Mouse (Mus musculus): Measurements from ENCODE around the gene Atxn1. TPM values are rescaled to one million over a fixed set of nuclear protein-coding genes. Genes with fewer than 3 reads are reported as not detected.

Gene Atxn1
- total and polyA plus RNA-seq, 3 experiments = 8.0 to 13.1 (median 9.7) TPM

GRCm38 (mm10) chr13:45931891-45932290 is 32.9 kb downstream of the Atxn1 start:
- Histone ChIP-seq H3K36me3 (replicated peaks in 1 of 2; ENCODE audit: control insufficient read depth in 1 of 2, insufficient read depth in 1 of 2, low read length in 1 of 2) (peaks cover 5 to 50% of the 10 kb centered on the region in 2 experiments), H3K4me2 (ENCODE audit: insufficient read depth, low read depth, poor library complexity, severe bottlenecking) (peak overlapping the region; percentile 94; the same call in 1 of the 2 replicates), H3K27me3 (replicated peaks) (no peaks in the 10 kb centered on the region), H3K4me3 (replicated peaks in 1 of 3; ENCODE audit: low read depth in 2 of 3, low read length in 2 of 3, poor library complexity in 1 of 3) (no peak overlapping the region), H3K27ac (ENCODE audit: insufficient read depth, low read depth) (no peak overlapping the region), H3K4me1 (ENCODE audit: control insufficient read depth in 1 of 2, insufficient read depth in 2 of 2) (peaks cover 2 to 35% of the 10 kb centered on the region in 2 experiments), H3K79me2 (replicated peaks; ENCODE audit: control insufficient read depth, extremely low read depth, insufficient read depth, poor library complexity, severe bottlenecking) (peaks cover 34% of the 10 kb centered on the region), H3K9me3 (replicated peaks; ENCODE audit: low read length) (peaks cover 8% of the 10 kb centered on the region), H3K9ac (ENCODE audit: insufficient read depth, low read depth) (no peak overlapping the region)
- in situ Hi-C loops (cut with MboI; ENCODE audit: low pct_ligation_motif_present, low pct_unique_long_range_greater_than_20kb, low sequenced_read_pairs) = no loop called here
- peak; percentile 37 for TF ChIP-seq RAD21 (IDR thresholded peaks at IDR 0.05; ENCODE audit: low read depth, low read length)
- no peak for TF ChIP-seq MAX (IDR thresholded peaks at IDR 0.05; ENCODE audit: low read length)
- no peak for TF ChIP-seq HCFC1 (IDR thresholded peaks at IDR 0.05; ENCODE audit: low read depth, low read length)
- TF ChIP-seq MAFK (IDR thresholded peaks at IDR 0.05; ENCODE audit: insufficient replicate concordance, low read length) = no peak
- no peak for TF ChIP-seq KAT2A (IDR thresholded peaks at IDR 0.05; ENCODE audit: insufficient replicate concordance, low read length)
- peak; percentile 26 to 48; a peak in 2 of 4 replicates for TF ChIP-seq CTCF (conservative IDR thresholded peaks at IDR 0.05 in 1 of 2, IDR thresholded peaks at IDR 0.05 in 1 of 2; ENCODE audit: low read depth in 2 of 2, low read length in 2 of 2)
- TF ChIP-seq MAZ (IDR thresholded peaks at IDR 0.05; ENCODE audit: low read depth, low read length) = no peak
- no peak for TF ChIP-seq ZMIZ1 (IDR thresholded peaks at IDR 0.05; ENCODE audit: low read depth, low read length)
- peak; percentile 46 for TF ChIP-seq SMC3 (IDR thresholded peaks at IDR 0.05; ENCODE audit: low read depth, low read length)
- TF ChIP-seq SIN3A (IDR thresholded peaks at IDR 0.05; ENCODE audit: low read length) = no peak
- TF ChIP-seq EP300 (IDR thresholded peaks at IDR 0.05; ENCODE audit: low read length) = no peak
- TF ChIP-seq USF1 (IDR thresholded peaks at IDR 0.05; ENCODE audit: low read depth, low read length) = no peak
- dilution Hi-C loops (cut with MboI; ENCODE audit: extremely low pct_ligation_motif_present, extremely low pct_unique_long_range_greater_than_20kb, low sequenced_read_pairs) = no loop called here
- no peak for DNase-seq (ENCODE audit: extremely low read depth)

- dilution Hi-C loops (cut with MboI; ENCODE audit: extremely low pct_ligation_motif_present, extremely low pct_unique_long_range_greater_than_20kb, low sequenced_read_pairs) = no loop called here
- Histone ChIP-seq H3K36me3 (replicated peaks in 1 of 2; ENCODE audit: control insufficient read depth in 1 of 2, insufficient read depth in 1 of 2, low read length in 1 of 2) (peaks cover 5 to 50% of the 10 kb centered on the region in 2 experiments), H3K9ac (ENCODE audit: insufficient read depth, low read depth) (no peak overlapping the region), H3K4me2 (ENCODE audit: insufficient read depth, low read depth, poor library complexity, severe bottlenecking) (no peak overlapping the region), H3K9me3 (replicated peaks; ENCODE audit: low read length) (peaks cover 8% of the 10 kb centered on the region), H3K79me2 (replicated peaks; ENCODE audit: control insufficient read depth, extremely low read depth, insufficient read depth, poor library complexity, severe bottlenecking) (peaks cover 34% of the 10 kb centered on the region), H3K27ac (ENCODE audit: insufficient read depth, low read depth) (no peak overlapping the region), H3K4me3 (replicated peaks in 1 of 3; ENCODE audit: low read depth in 2 of 3, low read length in 2 of 3, poor library complexity in 1 of 3) (no peak overlapping the region), H3K27me3 (replicated peaks) (no peaks in the 10 kb centered on the region), H3K4me1 (ENCODE audit: control insufficient read depth in 1 of 2, insufficient read depth in 2 of 2) (peaks cover 2 to 30% of the 10 kb centered on the region in 2 experiments)
- TF ChIP-seq ELF1 (IDR thresholded peaks at IDR 0.05; ENCODE audit: low read depth, low read length) (no peak), E2F4 (IDR thresholded peaks at IDR 0.05; ENCODE audit: insufficient replicate concordance, low read depth, low read length) (no peak), POLR2A (IDR thresholded peaks at IDR 0.05; ENCODE audit: low read depth, low read length) (no peak), BHLHE40 (IDR thresholded peaks at IDR 0.05; ENCODE audit: low read depth, low read length) (no peak), RAD21 (IDR thresholded peaks at IDR 0.05; ENCODE audit: low read depth, low read length) (no peak), ZC3H11A (IDR thresholded peaks at IDR 0.05; ENCODE audit: low read depth, low read length) (no peak), ZKSCAN1 (IDR thresholded peaks at IDR 0.05; ENCODE audit: borderline replicate concordance, low read depth, low read length) (no peak), MAFK (IDR thresholded peaks at IDR 0.05; ENCODE audit: insufficient replicate concordance, low read length) (no peak), USF1 (IDR thresholded peaks at IDR 0.05; ENCODE audit: low read depth, low read length) (no peak), UBTF (IDR thresholded peaks at IDR 0.05; ENCODE audit: low read depth, low read length) (no peak), POLR2AphosphoS2 (IDR thresholded peaks at IDR 0.05; ENCODE audit: low read depth, low read length) (no peak), NELFE (IDR thresholded peaks at IDR 0.05; ENCODE audit: low read depth, low read length) (no peak), CTCF (conservative IDR thresholded peaks at IDR 0.05 in 1 of 2, IDR thresholded peaks at IDR 0.05 in 1 of 2; ENCODE audit: low read depth in 2 of 2, low read length in 2 of 2) (no peak), JUND (conservative IDR thresholded peaks at IDR 0.05; ENCODE audit: low read depth, low read length) (no peak), MXI1 (IDR thresholded peaks at IDR 0.05; ENCODE audit: low read depth, low read length) (no peak), NRF1 (IDR thresholded peaks at IDR 0.05; ENCODE audit: low read depth, low read length) (no peak)
- DNase-seq (ENCODE audit: extremely low read depth) = no peak
- in situ Hi-C loops (cut with MboI; ENCODE audit: low pct_ligation_motif_present, low pct_unique_long_range_greater_than_20kb, low sequenced_read_pairs) = no loop called here
Observed at GRCm38 (mm10) chr13:45931215-45931614, 33.6 kb downstream of the Atxn1 start.
